Mouse (Mus musculus) E14TG2a.4 (cell line): ENCODE measurements at regions not wholly inside any gene's neighbourhood (a gene's known extent, or its start where the extent isn't known, plus 50 kb on each side); places are given as distances from the start of the nearest gene placed in this dataset.

Experiments used
- CTCF ChIP-seq: conservative IDR thresholded peaks from 2 replicates; pipeline ENCODE4 v1.5.1; 2014; ENCODE audit warnings: low read length
- NANOG ChIP-seq: IDR thresholded peaks from 2 replicates; pipeline ENCODE4 v1.6.1; 2014; ENCODE audit warnings: borderline replicate concordance, low read length, mixed read lengths

DNA sequence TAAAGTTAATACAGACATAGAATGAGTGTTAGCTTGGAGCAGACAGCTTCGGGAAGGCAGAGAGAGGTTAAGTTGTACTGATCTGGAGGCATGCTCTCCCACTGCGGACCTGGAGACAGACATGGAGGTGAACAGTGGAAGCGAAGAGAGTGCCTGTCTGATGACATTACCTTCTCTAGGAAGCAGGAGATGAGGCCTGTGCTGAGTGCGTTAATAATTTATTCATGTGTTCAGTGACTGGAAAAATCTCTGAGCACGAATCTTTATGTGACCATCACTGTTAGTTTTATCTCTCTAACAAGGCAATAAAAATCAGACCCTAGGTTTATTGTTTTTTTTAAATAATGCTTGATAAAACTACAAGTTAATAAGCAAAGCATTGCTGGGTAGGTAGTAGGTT lies 504.7 kb upstream of the Nr5a2 start:
- TF ChIP-seq CTCF (no peak), NANOG (no peak)
